Mouse (Mus musculus) ES-Bruce4 (cell line): ENCODE measurements around the gene 5430419D17Rik. TPM values are rescaled to one million over a fixed set of nuclear protein-coding genes. Genes with fewer than 3 reads are reported as not detected.

ENCODE experiments used
- H3K27ac ChIP-seq: 2 replicates; pipeline ENCODE4 v1.5.1; 2012; ENCODE audit warnings: low read length, inconsistent platforms; ENCODE audit not compliant: insufficient read depth
- H3K27me3 ChIP-seq: 2 replicates; pipeline ENCODE4 v1.6.1; 2012; ENCODE audit warnings: mild to moderate bottlenecking, low read length, inconsistent platforms; ENCODE audit not compliant: control insufficient read depth, poor library complexity, insufficient read depth, severe bottlenecking
- H3K36me3 ChIP-seq: 2 replicates; pipeline ENCODE4 v1.6.1; 2012; ENCODE audit warnings: inconsistent platforms, mild to moderate bottlenecking, low read length, moderate library complexity; ENCODE audit not compliant: control insufficient read depth, poor library complexity, insufficient read depth, severe bottlenecking
- H3K4me1 ChIP-seq: one replicate; pipeline ENCODE4 v1.8.1; 2011; ENCODE audit warnings: low read length; ENCODE audit not compliant: control insufficient read depth, insufficient read depth
- H3K4me3 ChIP-seq: 2 replicates; pipeline ENCODE4 v1.5.1; 2011; ENCODE audit warnings: low read depth, mild to moderate bottlenecking, low read length
- H3K9ac ChIP-seq: 2 replicates; pipeline ENCODE4 v1.6.1; 2012; ENCODE audit warnings: low read depth, mild to moderate bottlenecking, inconsistent platforms; ENCODE audit not compliant: poor library complexity, severe bottlenecking
- H3K9me3 ChIP-seq: replicated peaks from 2 replicates; pipeline ENCODE4 v1.6.1; 2012; ENCODE audit warnings: mild to moderate bottlenecking, low read length, inconsistent platforms; ENCODE audit not compliant: control insufficient read depth, poor library complexity, insufficient read depth, severe bottlenecking
- CTCF ChIP-seq: IDR thresholded peaks from one replicate; pipeline ENCODE4 v1.8.1; 2011; ENCODE audit warnings: low read depth, low read length
- EP300 ChIP-seq: IDR thresholded peaks from 2 replicates; pipeline ENCODE4 v1.6.1; 2011; ENCODE audit warnings: low read depth, low read length; ENCODE audit not compliant: insufficient read depth
- POLR2A ChIP-seq: IDR thresholded peaks from one replicate; pipeline ENCODE4 v1.8.1; 2011; ENCODE audit warnings: low read length; ENCODE audit not compliant: insufficient read depth
- polyA plus RNA-seq: library from polyadenylated mRNA; stranded (reverse); fragments of >200 nt; gene quantifications from 2 replicates; pipeline ENCODE4 v1.2.4, GENCODE M21; 2011; ENCODE audit warnings: low read depth; ENCODE audit not compliant: missing spikeins, insufficient read depth, insufficient read length

5430419D17Rik gene
- polyA plus RNA-seq, 1 experiment: not detected

DNA sequence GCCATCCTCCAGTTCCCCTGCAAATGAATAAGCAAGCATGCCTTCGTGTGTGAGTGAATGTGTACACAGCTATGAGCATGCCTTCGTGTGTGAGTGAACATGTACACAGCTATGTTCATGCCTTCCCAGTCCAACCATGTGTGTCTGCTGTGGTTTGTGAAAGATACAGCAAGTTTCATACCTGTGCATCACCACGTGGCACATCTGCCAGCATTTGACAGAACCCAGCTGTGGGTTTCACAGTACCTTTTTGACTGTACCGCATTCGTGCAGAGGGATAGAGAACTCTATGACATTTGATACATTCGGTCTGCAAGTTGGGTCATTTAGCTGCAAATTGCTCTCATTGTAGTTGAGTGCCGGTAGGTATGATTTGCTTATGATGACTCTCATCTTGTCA is 140.3 kb downstream of the 5430419D17Rik start:
- Histone ChIP-seq H3K9me3 (no peaks in the 10 kb centered on the region), H3K4me1 (no peaks in the 10 kb centered on the region), H3K27ac (no peak overlapping the region), H3K4me3 (no peak overlapping the region), H3K27me3 (no peaks in the 10 kb centered on the region), H3K36me3 (no peaks in the 10 kb centered on the region), H3K9ac (no peak overlapping the region)
- no peak for TF ChIP-seq POLR2A
- no peak for TF ChIP-seq CTCF
- no peak for TF ChIP-seq EP300

DNA sequence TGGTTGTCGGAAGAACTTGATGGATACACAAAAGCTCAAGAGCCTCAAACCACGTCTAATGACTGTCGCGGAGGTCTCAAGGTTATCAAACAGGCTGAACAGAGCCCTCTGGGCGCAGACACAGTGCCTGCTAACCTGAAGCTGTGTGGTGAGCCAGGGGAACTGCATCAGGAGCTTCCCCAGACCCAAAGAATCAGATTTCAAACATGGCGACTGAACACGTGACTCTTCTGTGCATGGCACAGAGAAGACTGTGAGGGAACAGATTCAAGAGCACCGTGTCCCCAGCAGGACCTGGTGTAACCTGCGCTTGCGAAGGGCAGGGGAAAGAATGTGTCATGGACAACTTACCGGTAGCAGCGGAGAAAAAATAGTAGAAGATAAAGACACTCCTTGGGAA is 143.4 kb downstream of the 5430419D17Rik start:
- no peaks in the 10 kb centered on the region for H3K27me3 ChIP-seq
- no peaks in the 10 kb centered on the region for H3K36me3 ChIP-seq
- no peak overlapping the region for H3K27ac ChIP-seq
- H3K9me3 ChIP-seq: no peaks in the 10 kb centered on the region
- TF ChIP-seq CTCF (no peak), POLR2A (no peak), EP300 (no peak)
- H3K4me3 ChIP-seq: no peak overlapping the region
- H3K9ac ChIP-seq: no peak overlapping the region
- no peaks in the 10 kb centered on the region for H3K4me1 ChIP-seq

DNA sequence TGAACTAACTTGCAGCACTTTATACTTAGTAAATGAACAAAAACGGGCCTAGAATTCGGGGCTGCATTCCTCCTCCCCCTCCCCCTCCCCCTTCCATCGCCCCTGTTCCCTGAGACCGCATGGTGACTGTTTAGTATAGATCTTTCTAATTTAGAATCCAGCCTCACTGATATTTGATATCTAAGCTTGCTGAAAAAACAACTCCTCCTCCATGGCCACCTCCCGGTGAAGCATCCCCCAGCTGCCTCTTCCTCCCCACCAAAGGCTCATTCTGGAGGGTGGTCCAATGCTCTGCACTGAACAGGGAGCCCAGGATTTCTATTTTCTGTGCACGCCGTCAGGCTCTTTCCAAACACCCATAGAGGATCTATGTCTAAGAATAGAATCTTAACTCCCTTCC is 144.1 kb downstream of the 5430419D17Rik start:
- no peak overlapping the region for H3K9ac ChIP-seq
- no peaks in the 10 kb centered on the region for H3K4me1 ChIP-seq
- no peak overlapping the region for H3K27ac ChIP-seq
- no peaks in the 10 kb centered on the region for H3K27me3 ChIP-seq
- H3K4me3 ChIP-seq: no peak overlapping the region
- H3K36me3 ChIP-seq: no peaks in the 10 kb centered on the region
- TF ChIP-seq EP300: no peak
- TF ChIP-seq CTCF: no peak
- no peak for TF ChIP-seq POLR2A
- H3K9me3 ChIP-seq: no peaks in the 10 kb centered on the region

DNA sequence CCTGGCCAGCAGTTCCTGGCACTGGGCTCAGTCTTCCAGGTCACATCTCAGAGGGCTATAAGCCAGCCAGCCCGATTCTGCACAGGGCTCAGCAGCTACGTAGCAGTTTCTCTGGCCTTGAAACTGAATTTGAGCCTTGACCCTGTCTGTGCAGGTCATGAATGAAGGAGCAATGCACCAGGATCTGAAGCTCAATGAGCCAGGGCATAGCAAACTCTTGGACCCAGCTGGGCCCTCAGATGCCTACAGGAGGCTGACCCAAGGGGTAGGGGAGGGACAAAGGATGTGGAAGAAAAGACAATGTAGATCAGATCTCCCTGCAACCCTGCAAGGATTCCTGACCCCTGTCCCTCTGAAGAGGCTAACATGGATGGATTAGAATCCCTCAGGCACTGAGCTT is 148.0 kb downstream of the 5430419D17Rik start, which contains the start of gene Cuzd1:
Cuzd1 (minus strand) TSS at position 101 of the 400 bp plus-strand sequence.
- Histone ChIP-seq H3K9me3 (no peaks in the 10 kb centered on the region), H3K36me3 (no peaks in the 10 kb centered on the region), H3K9ac (no peak within 1 kb of the TSS), H3K27ac (no peak within 1 kb of the TSS), H3K4me1 (no peaks in the 10 kb centered on the region), H3K27me3 (no peaks in the 10 kb centered on the region), H3K4me3 (no peak within 1 kb of the TSS)
- TF ChIP-seq POLR2A (no peak), EP300 (no peak), CTCF (no peak)

DNA sequence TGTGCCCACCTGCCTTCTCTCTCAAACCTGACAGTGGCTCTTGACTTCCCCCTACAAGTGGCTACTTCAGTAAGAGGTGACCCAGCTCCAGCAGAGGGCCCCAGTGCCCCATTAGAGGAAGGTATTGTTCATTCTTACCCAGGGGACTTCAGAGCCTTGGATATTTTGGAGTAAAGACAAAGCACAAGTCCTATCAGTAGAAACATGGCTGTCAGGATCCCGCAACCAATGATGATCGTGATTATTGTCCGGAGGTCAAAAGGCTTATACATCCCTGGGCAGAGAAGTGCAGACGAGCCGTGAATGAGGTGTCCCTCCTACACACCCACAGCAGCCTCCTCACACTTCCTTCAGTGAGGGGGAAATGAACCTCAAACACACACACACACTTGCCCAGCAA is 152.9 kb downstream of the 5430419D17Rik start:
- Histone ChIP-seq H3K4me1 (no peaks in the 10 kb centered on the region), H3K27me3 (no peaks in the 10 kb centered on the region), H3K9me3 (no peaks in the 10 kb centered on the region), H3K36me3 (no peaks in the 10 kb centered on the region), H3K9ac (no peak overlapping the region), H3K27ac (no peak overlapping the region), H3K4me3 (no peak overlapping the region)
- TF ChIP-seq CTCF (no peak), POLR2A (no peak), EP300 (no peak)

DNA sequence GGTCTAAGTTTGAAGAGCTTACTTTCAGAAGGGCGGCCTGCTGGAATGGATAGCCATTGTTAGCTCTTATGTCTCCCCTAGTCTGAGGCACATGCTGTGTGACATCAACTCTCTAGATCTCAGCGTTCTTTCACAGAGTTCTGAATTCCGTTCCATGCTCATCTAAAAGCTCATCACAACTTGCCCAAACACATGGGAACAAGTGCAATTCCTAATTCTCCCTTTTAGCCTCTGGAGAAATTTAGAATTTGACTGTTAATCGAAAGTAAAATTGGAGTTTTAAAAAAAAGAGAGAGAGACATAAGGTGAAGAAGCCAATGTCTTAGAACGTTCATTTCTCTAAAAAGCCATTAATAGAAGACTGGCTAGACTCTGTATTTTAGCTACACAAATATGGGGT is 155.2 kb downstream of the 5430419D17Rik start, which contains the start of gene Fam24b:
Fam24b (minus strand) TSS at position 101 of the 400 bp plus-strand sequence.
- TF ChIP-seq POLR2A: no peak
- no peak for TF ChIP-seq EP300
- TF ChIP-seq CTCF: no peak
- no peak within 1 kb of the TSS for H3K4me3 ChIP-seq
- H3K4me1 ChIP-seq: no peaks in the 10 kb centered on the region
- no peak within 1 kb of the TSS for H3K9ac ChIP-seq
- no peaks in the 10 kb centered on the region for H3K36me3 ChIP-seq
- no peak within 1 kb of the TSS for H3K27ac ChIP-seq
- no peaks in the 10 kb centered on the region for H3K27me3 ChIP-seq
- H3K9me3 ChIP-seq: no peaks in the 10 kb centered on the region
